Mouse (Mus musculus) layer of hippocampus, postnatal 14 days (tissue): ENCODE measurements around the gene Tecta. TPM values are rescaled to one million over a fixed set of nuclear protein-coding genes. Genes with fewer than 3 reads are reported as not detected.

Experiments
- DNase-seq, 2 experiments: peaks; one replicate each; pipeline ENCODE4 v3.0.0; 2021 to 2022; ENCODE audit warnings: low spot score in 2 of 2, mixed read lengths in 1 of 2
- long read RNA-seq, 2 experiments: library from polyadenylated mRNA; stranded (forward); transcript quantifications; one replicate each; pipeline ENCODE4 v2.0.0; 2021
- total RNA-seq, 2 experiments: library from RNA; stranded (reverse); gene quantifications; 2 replicates each; pipeline ENCODE4 v1.2.3; 2021

Gene Tecta
- total RNA-seq = 1 to 10 TPM in 1 of 2 experiments, under 1 TPM in 1; 0.99 to 1.1 TPM
- long read RNA-seq, experiment 1, partial matches to known transcripts = 1 of 1 reads
- long read RNA-seq, experiment 1, other reads (novel, unspliced or antisense) = 0 of 1 reads
- long read RNA-seq, experiment 2 = 0 reads

- DNase-seq = no peak
Observed at GRCm38 (mm10) chr9:42399829-42400228, at the start of gene Tecta. Tecta (minus strand) TSS chr9:42399929.

- no peak for DNase-seq
Observed at GRCm38 (mm10) chr9:42449043-42449442, 49.3 kb upstream of the Tecta start.

- no peak for DNase-seq
Observed at GRCm38 (mm10) chr9:42442100-42442499, 42.4 kb upstream of the Tecta start.

- DNase-seq = no peak
Observed at GRCm38 (mm10) chr9:42441234-42441633, 41.5 kb upstream of the Tecta start.

- peak in 1 of 2 experiments; percentile 60 for DNase-seq
Observed at GRCm38 (mm10) chr9:42439446-42439845, 39.7 kb upstream of the Tecta start.

GRCm38 (mm10) chr9:42432155-42432554, 32.4 kb upstream of the Tecta start:
- DNase-seq = no peak

- no peak for DNase-seq
Observed at GRCm38 (mm10) chr9:42431606-42432005, 31.9 kb upstream of the Tecta start.

- peak in 1 of 2 experiments; percentile 34 for DNase-seq
Observed at GRCm38 (mm10) chr9:42428060-42428924, 28.6 kb upstream of the Tecta start.

- DNase-seq = no peak
Observed at GRCm38 (mm10) chr9:42426661-42427358, 27.1 kb upstream of the Tecta start.

- no peak for DNase-seq
Observed at GRCm38 (mm10) chr9:42423649-42424048, 23.9 kb upstream of the Tecta start.

- DNase-seq = no peak
Observed at GRCm38 (mm10) chr9:42419687-42420086, 20.0 kb upstream of the Tecta start.

GRCm38 (mm10) chr9:42418786-42419185, 19.1 kb upstream of the Tecta start:
- no peak for DNase-seq

- DNase-seq = no peak
Observed at GRCm38 (mm10) chr9:42417352-42417952, 17.7 kb upstream of the Tecta start.

GRCm38 (mm10) chr9:42415184-42415583, 15.5 kb upstream of the Tecta start:
- DNase-seq = no peak

- no peak for DNase-seq
Observed at GRCm38 (mm10) chr9:42413345-42413744, 13.6 kb upstream of the Tecta start.

- no peak for DNase-seq
Observed at GRCm38 (mm10) chr9:42411296-42411695, 11.6 kb upstream of the Tecta start.

- DNase-seq = no peak
Observed at GRCm38 (mm10) chr9:42405736-42406135, 6.0 kb upstream of the Tecta start.

- no peak for DNase-seq
Observed at GRCm38 (mm10) chr9:42401486-42401885, 1.8 kb upstream of the Tecta start.

- DNase-seq = no peak
Observed at GRCm38 (mm10) chr9:42396141-42396540, 3.6 kb downstream of the Tecta start.

- no peak for DNase-seq
Observed at GRCm38 (mm10) chr9:42394903-42395302, 4.8 kb downstream of the Tecta start.

GRCm38 (mm10) chr9:42394321-42394720, 5.4 kb downstream of the Tecta start:
- no peak for DNase-seq

- DNase-seq = no peak
Observed at GRCm38 (mm10) chr9:42392927-42393326, 6.8 kb downstream of the Tecta start.
